Comparison of ENCODE assay signal across 22 mouse cellular contexts in genomic region chr5:96888396-96888795, GRCm38 (mm10).
"Had no signal": no experiment of that assay in that cellular context is flagged by ENCODE, and none has a peak within 500 bp of the region (broad histone marks: within the 10 kb centered on the region; RNA-seq: fewer than 3 reads in every experiment).

No protein-coding gene starts in this region.

- DNase-seq: liver, postnatal 0 days; lung, adult 2 months; lung, postnatal 14 days; lung, postnatal 36 days; retina, postnatal 1 day; right cerebral cortex, adult 18-20 months; right cerebral cortex, postnatal 25 days; right cerebral cortex, postnatal 4 days; spleen, adult 18-20 months; thymus, adult 18-20 months; thymus, postnatal 14 days; thymus, postnatal 36 days had no signal

- H3K9me3 ChIP-seq: lung, embryonic 15.5 days; megakaryocyte, embryonic 14.5 days; midbrain, embryonic 13.5 days; neural tube, embryonic 13.5 days; neural tube, embryonic 15.5 days had no signal

- H3K4me2 ChIP-seq: lung, embryonic 15.5 days; midbrain, embryonic 11.5 days; midbrain, embryonic 13.5 days; neural tube, embryonic 13.5 days; neural tube, embryonic 15.5 days had no signal

- H3K27ac ChIP-seq: lung, embryonic 15.5 days; macrophage; midbrain, embryonic 13.5 days; neural tube, embryonic 13.5 days; neural tube, embryonic 15.5 days had no signal

- H3K36me3 ChIP-seq: lung, embryonic 15.5 days; midbrain, embryonic 13.5 days; neural tube, embryonic 13.5 days; neural tube, embryonic 15.5 days had no signal

- ATAC-seq: liver, postnatal 0 days; lung, postnatal 0 days; midbrain, embryonic 13.5 days; midbrain, embryonic 16.5 days had no signal

- H3K4me1 ChIP-seq: lung, embryonic 15.5 days; midbrain, embryonic 13.5 days; neural tube, embryonic 13.5 days; neural tube, embryonic 15.5 days had no signal

- H3K4me3 ChIP-seq: lung, embryonic 15.5 days; megakaryocyte, embryonic 14.5 days; midbrain, embryonic 13.5 days; myocyte; neural tube, embryonic 13.5 days; neural tube, embryonic 15.5 days had no signal

- H3K27me3 ChIP-seq: lung, embryonic 15.5 days; megakaryocyte, embryonic 14.5 days; midbrain, embryonic 13.5 days; neural tube, embryonic 13.5 days; neural tube, embryonic 15.5 days had no signal

- H3K9ac ChIP-seq: liver, postnatal 0 days; lung, embryonic 15.5 days; midbrain, embryonic 13.5 days; neural tube, embryonic 13.5 days; neural tube, embryonic 15.5 days had no signal
